Mouse (Mus musculus): Measurements from ENCODE around the gene Urgcp.

Urgcp gene

GRCm38 (mm10) chr11:5785732-5786131 lies 23.6 kb upstream of the Urgcp start:
- no peak for DNase-seq (ENCODE audit: low spot score in 2 of 2)

DNA sequence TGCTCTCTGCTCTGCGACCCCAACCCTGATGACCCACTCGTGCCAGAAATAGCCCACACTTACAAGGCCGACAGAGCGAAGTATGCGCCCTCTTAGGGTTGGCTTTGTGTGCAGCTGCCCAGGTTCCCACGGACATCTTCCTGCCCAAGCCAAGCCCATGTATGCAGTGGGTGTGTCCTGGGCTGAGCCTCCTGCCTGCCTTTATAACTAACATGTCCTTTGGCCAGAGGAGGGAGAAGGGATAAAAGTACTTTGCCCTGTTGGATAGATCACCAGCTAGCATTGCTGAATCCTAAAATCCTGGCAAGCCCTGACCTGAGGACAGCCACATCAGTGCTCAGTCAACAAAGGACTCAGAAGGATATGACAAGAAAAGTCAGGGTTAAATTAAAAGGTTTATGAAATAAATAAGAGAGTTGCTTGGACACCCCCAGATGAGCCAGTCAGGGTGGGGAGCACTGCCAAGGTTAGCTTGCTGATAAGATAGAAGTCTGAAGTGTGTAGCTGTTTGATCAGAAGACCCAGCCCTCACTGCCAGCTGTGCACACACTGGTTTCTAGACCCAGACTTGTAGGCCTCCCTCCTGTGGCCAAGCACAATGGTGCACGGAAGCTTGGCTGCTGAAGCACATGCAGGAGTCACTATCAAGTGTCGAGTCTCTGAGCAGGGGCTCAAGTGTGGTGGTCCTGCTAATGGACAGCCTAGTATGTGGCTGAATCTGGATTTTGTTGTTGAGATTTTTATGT lies 20.2 kb upstream of the Urgcp start:
- DNase-seq (ENCODE audit: low spot score in 2 of 2) = no peak

DNA sequence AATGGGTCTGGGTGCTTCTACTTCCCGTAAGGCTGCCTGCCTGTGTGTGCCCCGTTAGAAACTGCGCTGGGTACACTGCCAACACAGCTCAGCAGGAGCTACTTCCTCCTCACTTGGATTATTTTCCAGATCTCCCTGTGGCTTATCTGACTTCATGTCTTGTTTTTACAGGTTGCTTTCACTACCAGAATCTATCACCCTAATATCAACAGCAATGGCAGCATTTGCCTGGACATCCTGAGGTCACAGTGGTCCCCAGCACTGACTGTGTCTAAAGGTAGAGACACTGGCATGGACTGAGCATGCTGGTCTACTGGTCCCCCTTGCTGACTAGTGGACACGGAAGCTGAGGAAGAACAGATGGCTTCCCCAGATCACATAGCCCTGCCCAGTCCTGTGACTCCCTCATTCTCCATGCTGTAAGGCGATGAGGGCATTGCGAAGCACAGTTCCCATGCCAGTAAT lies 17.9 kb upstream of the Urgcp start:
- no peak for DNase-seq (ENCODE audit: low spot score in 2 of 2)

DNA sequence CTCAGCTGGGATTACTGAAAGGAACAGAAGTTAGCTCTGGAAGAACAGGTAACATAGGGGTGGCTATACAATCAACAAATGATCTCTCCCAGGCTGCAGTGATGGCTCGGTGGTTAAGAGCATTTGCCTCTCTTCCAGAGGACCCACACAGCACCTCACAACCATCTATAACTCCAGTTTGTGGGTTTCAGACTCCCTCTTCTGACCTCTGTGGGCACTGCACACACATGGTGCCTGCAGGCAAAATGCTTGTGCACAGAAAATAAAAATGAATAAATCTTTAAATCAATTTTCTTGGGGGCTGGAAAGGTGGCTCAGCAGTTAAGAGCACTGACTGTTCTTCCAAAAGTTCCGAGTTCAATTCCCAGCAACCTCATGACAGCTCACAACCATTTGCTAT lies 16.3 kb upstream of the Urgcp start:
- no peak for DNase-seq (ENCODE audit: low spot score in 2 of 2)

DNA sequence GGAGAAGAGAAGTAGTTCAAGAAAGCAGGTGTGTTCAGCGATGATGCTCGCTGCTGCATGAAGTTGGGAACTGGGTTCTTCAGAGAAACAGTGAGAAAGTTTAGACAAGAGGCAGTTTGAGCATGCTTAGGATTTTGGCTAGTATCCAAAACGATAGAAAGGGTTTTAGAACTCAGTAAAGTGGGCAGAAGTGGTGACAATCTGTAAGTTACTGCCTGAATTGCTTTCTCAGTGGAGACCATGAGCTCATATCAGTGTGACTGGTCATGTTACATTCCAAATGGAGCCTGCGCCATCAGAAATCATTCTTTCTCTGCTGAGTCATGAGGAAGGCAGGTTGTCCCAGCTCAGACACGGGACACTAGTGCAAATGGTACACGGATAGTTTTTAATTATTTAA lies 3.8 kb upstream of the Urgcp start:
- DNase-seq (ENCODE audit: low spot score in 2 of 2) = no peak

GRCm38 (mm10) chr11:5762633-5762982 lies 432 bp upstream of the Urgcp start:
- no peak for DNase-seq (ENCODE audit: low spot score in 2 of 2)

- no peak for DNase-seq (ENCODE audit: low spot score in 2 of 2)
Observed at GRCm38 (mm10) chr11:5753755-5754154, 8.4 kb downstream of the Urgcp start.

DNA sequence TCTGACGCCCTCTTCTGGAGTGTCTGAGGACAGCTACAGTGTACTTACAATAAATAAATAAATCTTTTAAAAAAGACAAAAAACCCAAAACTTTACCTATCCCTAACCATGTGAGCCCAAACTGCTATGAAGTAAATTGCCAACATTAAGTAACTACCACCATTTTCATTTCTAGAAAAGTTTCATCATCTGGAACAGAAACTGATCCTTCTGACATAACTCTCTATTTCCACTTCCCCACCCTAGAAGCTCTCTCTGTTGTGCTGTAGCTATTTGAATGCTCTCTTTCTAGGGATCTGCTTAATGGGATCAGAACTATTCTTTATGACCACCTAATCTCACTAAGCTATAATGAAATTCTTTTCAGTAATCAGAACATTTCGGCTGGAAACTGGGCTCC lies 17.2 kb downstream of the Urgcp start:
- no peak for DNase-seq (ENCODE audit: low spot score in 2 of 2)

- peak; percentile 41 for DNase-seq (ENCODE audit: low spot score in 2 of 2)
Observed at GRCm38 (mm10) chr11:5742106-5742505, 20.1 kb downstream of the Urgcp start.

DNA sequence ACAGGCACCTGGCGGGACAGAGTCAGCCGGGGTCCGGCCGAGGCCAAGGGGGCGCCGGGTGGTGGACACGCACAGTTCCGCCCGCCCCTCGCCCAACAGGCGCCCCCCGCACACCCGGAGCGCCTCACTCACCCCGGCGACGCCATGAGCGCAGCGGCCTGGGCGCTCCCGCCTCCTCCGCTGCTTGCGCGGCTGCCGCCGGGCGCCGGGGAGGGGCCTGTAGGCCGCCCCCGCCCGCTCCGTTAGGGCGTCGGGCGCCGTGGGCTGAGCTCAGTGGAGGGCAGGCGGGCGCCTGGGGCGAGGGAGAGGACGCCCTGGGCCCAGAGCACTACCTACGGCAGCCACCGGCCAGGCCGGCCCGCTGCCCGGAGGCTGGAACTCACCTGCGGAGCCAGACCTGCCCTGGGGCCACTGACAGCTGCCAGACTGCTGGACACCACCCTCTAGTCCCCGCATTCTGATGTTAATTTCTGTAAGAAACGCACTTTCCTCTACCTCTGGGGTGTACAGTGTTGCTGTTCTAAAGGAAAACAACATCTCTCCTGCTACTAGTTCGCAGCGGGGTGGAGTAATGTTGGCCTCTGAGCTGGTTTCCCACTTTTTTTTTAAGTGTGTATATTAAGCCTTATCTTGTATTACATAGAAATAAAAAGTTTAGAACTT lies 21.1 kb downstream of the Urgcp start:
- peak; percentile 84 to 85 for DNase-seq (ENCODE audit: low spot score in 2 of 2)

DNA sequence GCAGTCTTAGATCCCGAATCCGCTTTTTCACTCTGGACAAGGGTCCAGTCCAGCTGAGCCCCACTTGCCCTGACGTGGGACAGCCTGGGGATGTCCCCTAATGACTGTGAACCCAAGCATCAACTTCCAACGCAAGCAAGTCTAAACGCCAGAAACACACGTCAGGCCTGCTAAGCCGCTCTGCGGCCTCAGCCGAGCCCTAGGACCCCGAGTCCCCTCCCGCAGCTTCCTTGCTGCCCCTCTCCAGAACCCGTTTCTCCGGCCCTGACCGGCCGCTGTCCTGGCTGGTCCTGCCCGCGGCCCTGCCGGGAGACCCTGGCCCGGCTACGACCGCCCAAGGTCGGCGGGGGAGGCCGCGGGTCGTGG lies 21.6 kb downstream of the Urgcp start:
- peak in 1 of 2 experiments; percentile 27 for DNase-seq (ENCODE audit: low spot score in 2 of 2)

- no peak for DNase-seq (ENCODE audit: low spot score in 2 of 2)
Observed at GRCm38 (mm10) chr11:5739846-5740245, 22.3 kb downstream of the Urgcp start.

DNA sequence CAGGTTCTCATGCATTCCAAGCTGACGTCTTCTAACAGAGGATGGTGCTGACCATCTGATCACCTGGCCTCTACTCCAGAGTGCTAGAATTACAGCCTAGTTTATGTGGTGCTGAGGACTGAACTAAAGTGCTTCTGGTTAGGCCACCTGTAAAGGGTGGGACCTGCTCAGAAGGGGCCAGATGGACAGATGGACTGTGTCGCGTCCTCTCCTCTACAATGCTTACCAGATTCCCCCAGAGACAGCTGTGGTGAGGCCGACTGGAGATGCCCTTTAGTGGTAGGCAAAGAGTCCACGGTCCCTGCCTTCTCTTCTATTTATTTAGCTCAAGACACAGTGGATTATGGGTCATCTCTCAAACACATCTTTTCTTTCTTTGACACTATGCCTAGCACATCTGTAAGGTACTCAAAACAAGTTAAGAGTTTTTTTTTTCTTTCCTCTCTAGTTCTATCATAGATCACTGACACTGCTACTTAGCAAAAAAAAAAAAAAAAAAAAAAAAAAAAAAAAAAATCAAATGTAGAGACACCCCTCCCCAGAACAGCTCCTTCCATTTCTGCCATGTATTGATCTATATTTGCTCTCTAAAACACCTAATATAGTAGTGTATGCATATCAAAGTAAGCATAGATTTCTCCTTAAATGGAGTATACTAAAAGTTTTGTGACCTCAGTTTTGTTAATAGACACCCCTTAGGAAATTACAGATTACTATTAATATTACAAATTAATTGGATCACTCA lies 23.1 kb downstream of the Urgcp start:
- DNase-seq (ENCODE audit: low spot score in 2 of 2) = no peak

GRCm38 (mm10) chr11:5737137-5737536 lies 25.0 kb downstream of the Urgcp start:
- DNase-seq (ENCODE audit: low spot score in 2 of 2) = no peak

- no peak for DNase-seq (ENCODE audit: low spot score in 2 of 2)
Observed at GRCm38 (mm10) chr11:5734323-5734722, 27.9 kb downstream of the Urgcp start.

- DNase-seq (ENCODE audit: low spot score in 2 of 2) = no peak
Observed at GRCm38 (mm10) chr11:5732401-5732800, 29.8 kb downstream of the Urgcp start.

DNA sequence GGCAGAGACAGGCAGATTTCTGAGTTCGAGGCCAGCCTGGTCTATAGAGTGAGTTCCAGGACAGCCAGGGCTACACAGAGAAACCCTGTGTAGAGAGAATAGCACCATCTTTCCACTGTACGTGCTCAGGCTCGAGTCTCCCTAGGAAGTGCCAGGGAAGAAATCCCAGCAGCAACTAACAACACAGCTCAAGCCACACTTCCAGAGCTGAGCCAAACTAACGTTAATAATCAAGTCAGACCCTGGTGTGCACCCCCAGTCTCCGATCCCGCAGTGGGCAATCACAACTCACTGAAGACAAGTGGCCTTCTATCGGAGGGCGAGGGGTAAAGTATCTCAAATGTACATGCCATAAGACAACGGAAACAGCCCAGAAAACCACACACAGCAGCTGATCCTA lies 32.6 kb downstream of the Urgcp start:
- no peak for DNase-seq (ENCODE audit: low spot score in 2 of 2)

- no peak for DNase-seq (ENCODE audit: low spot score in 2 of 2)
Observed at GRCm38 (mm10) chr11:5718611-5719354, 43.4 kb downstream of the Urgcp start.

DNA sequence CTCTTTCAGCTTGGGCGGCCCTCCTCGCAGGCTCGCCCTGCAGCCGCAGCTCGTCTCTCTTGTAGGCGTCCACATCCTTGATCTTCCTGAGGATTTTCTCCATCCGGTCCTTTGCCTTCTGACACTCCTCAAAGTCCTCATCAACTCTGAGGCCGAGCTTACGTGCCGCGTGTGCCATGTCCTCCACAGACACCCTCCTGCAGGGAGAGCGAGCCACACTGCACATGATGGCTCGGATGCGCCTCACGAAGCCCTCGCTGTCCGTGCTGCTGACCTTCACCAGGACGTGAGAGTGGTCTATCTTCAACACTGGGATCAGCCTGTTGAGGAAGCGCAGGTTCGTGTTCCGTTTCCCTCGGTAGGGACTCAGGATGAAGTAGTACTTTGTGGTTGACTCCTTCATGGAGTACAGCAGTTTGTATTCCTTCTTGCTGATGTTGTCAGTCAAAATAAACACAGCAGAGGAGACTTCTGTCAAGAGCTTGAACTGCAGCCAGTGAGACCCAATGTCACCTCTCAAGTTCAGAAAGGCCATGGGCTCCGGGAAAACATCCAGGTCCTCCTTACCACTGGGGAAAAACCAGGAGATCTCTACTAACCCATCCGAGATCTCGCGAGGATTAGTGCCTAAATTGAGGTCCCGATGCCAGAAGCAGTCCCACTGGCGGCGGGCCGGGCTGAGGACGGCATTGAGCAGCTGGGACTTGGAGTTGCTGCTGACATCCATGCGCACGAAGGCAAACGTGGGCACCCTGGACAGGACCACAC lies 45.1 kb downstream of the Urgcp start:
- peak in 1 of 2 experiments; percentile 27 for DNase-seq (ENCODE audit: low spot score in 2 of 2)

DNA sequence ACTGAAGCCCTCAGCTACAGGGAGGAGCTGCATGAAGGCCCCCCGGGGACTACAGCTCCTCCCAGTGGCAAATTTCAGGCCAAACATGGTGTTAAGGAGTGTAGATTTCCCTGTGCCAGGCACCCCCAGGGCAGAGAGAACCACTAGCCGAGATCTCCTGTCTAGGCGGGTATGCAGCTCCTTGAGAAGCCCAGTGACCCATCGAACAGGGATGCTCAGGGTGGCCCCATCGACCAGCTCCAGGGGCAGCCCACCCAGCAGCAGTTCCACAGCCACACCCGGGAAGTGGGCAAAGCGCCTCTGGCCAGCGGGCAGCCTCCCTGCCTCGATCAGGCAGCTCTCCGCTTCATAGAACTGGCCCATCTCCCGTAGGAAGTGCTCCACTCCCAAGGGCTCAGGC lies 45.9 kb downstream of the Urgcp start:
- no peak for DNase-seq (ENCODE audit: low spot score in 2 of 2)

- no peak for DNase-seq (ENCODE audit: low spot score in 2 of 2)
Observed at GRCm38 (mm10) chr11:5715630-5716105, 46.5 kb downstream of the Urgcp start, which contains the start of gene Mrps24. TSS of gene Mrps24 (minus strand) at chr11:5715680.

All from spleen, postnatal 36 days (tissue).